Mouse (Mus musculus) embryonic facial prominence, embryonic 15.5 days (tissue): ENCODE data around the gene Celf2. TPM values are rescaled to one million over a fixed set of nuclear protein-coding genes. Genes with fewer than 3 reads are reported as not detected.
A peak's percentile ranks its signal among the peaks of the same experiment; 100 is the strongest.

Experiments
- ATAC-seq: fragments of 200-750 bp; cut with Nextera tagmentation; 2 replicates; pipeline ENCODE4 v1.8.0; 2017; ENCODE audit warnings: low read depth, moderate TSS enrichment; ENCODE audit not compliant: insufficient number of reproducible peaks, low FRiP score, low TSS enrichment
- H3K27ac ChIP-seq: fragments of 300-500 bp; sonication (generic); replicated peaks from 2 replicates; pipeline ENCODE4 v1.5.1; 2015; ENCODE audit warnings: mild to moderate bottlenecking, inconsistent platforms
- H3K27me3 ChIP-seq: fragments of 300-500 bp; sonication (generic); 2 replicates; pipeline ENCODE4 v1.6.1; 2015; ENCODE audit warnings: inconsistent platforms
- H3K36me3 ChIP-seq: fragments of 300-500 bp; sonication (generic); 2 replicates; pipeline ENCODE4 v1.6.1; 2015; ENCODE audit warnings: mild to moderate bottlenecking, inconsistent platforms
- H3K4me1 ChIP-seq: fragments of 300-500 bp; sonication (generic); 2 replicates; pipeline ENCODE4 v1.6.1; 2015; ENCODE audit warnings: inconsistent platforms
- H3K4me2 ChIP-seq: fragments of 300-500 bp; sonication (generic); replicated peaks from 2 replicates; pipeline ENCODE4 v1.6.1; 2015; ENCODE audit warnings: mild to moderate bottlenecking, inconsistent platforms
- H3K4me3 ChIP-seq: fragments of 300-500 bp; sonication (generic); replicated peaks from 2 replicates; pipeline ENCODE4 v1.5.1; 2015; ENCODE audit warnings: mild to moderate bottlenecking, inconsistent platforms
- H3K9ac ChIP-seq: fragments of 300-500 bp; sonication (generic); 2 replicates; pipeline ENCODE4 v1.6.1; 2015; ENCODE audit warnings: inconsistent platforms
- H3K9me3 ChIP-seq: fragments of 300-500 bp; sonication (generic); replicated peaks from 2 replicates; pipeline ENCODE4 v1.6.1; 2016; ENCODE audit warnings: inconsistent platforms
- WGBS: fragments of 180-500 bp; shearing (Covaris S2); methylation state at CpG from one replicate; pipeline ENCODE4 v1.1.7; 2015; 5-methylcytosine and 5-hydroxymethylcytosine counted together
- polyA plus RNA-seq: library from polyadenylated mRNA; unstranded; fragments of >200 nt; fragmentation: Nextera tagmentation; extraction: Ambion mirVana; gene quantifications from 2 replicates; pipeline ENCODE4 v1.2.1, GENCODE M21; 2015

Celf2 gene
- polyA plus RNA-seq, 1 experiment from 2014 or later: 59.7 TPM

DNA sequence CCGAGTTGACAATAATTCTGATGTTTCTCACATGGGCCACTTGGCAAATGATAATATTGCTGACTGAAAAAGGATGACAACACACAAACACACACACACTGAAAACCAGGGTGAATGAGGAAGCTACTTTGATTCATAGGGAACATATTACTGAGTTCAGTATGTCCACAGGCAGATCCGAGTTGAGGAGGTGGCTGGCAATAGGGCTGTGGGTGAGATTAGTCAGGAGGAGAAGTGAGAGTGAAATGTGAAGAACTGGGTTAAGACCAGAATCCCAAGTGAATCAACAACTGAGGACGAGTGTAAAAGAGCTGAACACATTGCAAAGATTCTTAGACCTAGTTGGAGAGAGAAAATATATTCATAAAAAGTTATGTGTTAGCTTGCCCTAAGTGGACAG is 616.3 kb downstream of the Celf2 start:
- no peaks in the 10 kb centered on the region for H3K36me3 ChIP-seq
- H3K9ac ChIP-seq: no peak overlapping the region
- H3K4me1 ChIP-seq: no peaks in the 10 kb centered on the region
- H3K9me3 ChIP-seq: no peaks in the 10 kb centered on the region
- H3K4me3 ChIP-seq: no peak overlapping the region
- H3K4me2 ChIP-seq: no peak overlapping the region
- H3K27me3 ChIP-seq: no peaks in the 10 kb centered on the region
- ATAC-seq: no peak
- no peak overlapping the region for H3K27ac ChIP-seq
- WGBS: 69% methylated on average over 3 of the region's 3 CpGs

DNA sequence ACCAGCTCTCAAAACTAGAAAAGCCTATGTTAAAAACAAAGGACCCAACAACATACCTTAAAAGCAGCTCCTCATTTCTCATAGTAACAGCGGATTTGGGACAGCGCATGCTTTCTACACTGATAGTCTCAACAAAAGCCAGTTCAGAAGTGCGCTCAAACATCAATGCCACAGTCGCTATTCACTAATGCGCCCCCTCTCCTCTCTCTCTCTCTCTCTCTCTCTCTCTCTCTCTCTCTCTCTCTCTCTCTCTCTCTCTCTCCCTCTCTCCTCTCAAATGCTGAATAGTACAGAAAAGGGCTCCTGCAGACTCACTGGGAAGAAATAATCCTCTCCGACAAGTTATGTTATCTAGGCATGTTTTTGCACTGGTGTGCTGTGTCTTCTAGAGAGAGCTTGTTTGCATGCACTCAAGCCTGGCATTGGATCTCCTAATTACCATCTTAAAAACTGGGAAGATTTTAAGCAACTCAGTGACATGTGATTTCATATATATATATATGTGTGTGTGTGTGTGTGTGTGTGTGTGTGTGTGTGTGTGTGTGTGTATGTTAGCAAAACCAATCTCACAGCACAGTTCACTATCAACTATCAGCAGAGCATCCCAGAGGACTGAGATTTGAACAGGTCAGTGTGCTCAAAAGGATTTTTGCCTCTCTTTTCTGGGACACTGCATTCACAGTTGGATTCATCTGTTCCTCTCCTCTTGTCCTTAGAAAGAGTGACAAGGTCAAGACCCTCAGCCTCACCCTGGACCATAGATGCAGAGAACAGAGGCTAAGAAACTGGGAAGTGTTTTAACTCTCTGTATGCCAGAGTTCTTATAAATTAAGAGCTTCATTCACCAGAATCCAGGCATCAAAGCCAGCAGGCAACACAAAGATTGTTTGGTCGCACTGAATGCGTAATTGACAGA is 624.3 kb downstream of the Celf2 start:
- no peaks in the 10 kb centered on the region for H3K27me3 ChIP-seq
- H3K9ac ChIP-seq: no peak overlapping the region
- H3K36me3 ChIP-seq: no peaks in the 10 kb centered on the region
- H3K27ac ChIP-seq: no peak overlapping the region
- WGBS: 59% methylated on average over 8 of the region's 8 CpGs
- H3K9me3 ChIP-seq: no peaks in the 10 kb centered on the region
- H3K4me2 ChIP-seq: no peak overlapping the region
- peak overlapping the region; percentile 19; the same call in 1 of the 2 replicates for H3K4me3 ChIP-seq
- H3K4me1 ChIP-seq: no peaks in the 10 kb centered on the region
- ATAC-seq: no peak

DNA sequence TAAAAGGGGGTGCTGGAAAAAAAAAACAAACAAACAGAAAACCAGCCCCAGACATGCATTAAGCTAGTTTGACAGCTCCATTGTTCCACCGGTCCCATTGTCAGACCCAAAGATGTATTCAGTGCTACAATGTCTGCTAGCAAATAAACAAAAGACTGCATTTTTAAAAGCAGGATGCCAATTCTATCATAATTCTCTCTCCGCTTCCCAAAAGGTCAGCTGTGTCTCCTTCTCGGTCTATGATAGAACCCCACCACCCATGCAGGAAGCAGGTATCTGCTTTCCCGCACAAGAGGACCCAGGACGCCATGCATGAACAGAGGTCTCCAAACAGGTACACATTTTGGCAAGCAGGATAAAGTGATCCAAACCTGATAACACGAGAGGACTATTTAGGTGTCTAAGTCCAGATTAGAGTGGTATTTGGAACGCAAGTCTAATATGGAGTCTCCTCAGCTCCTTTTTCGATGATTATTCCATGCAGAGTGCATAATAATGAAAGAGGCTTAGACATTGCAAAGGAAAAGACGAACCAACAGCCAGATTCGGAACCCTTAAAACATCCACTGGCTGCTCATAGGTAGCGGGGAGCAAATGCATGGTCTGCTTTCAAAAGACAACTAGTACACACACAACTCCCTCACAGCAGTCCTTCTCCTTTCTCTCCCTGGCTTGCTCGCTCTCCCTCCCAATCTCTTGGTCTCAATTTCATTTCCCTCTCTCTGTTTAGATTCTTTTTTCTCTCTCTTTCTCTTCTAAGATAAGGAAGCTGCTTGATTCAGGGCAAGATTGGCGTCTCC is 625.2 kb downstream of the Celf2 start:
- 71% methylated on average over 13 of the region's 13 CpGs for WGBS
- Histone ChIP-seq H3K27ac (no peak overlapping the region), H3K36me3 (no peaks in the 10 kb centered on the region), H3K27me3 (no peaks in the 10 kb centered on the region), H3K9me3 (no peaks in the 10 kb centered on the region), H3K4me3 (peak overlapping the region; percentile 19; the same call in 1 of the 2 replicates), H3K4me2 (no peak overlapping the region), H3K4me1 (no peaks in the 10 kb centered on the region), H3K9ac (no peak overlapping the region)
- no peak for ATAC-seq

DNA sequence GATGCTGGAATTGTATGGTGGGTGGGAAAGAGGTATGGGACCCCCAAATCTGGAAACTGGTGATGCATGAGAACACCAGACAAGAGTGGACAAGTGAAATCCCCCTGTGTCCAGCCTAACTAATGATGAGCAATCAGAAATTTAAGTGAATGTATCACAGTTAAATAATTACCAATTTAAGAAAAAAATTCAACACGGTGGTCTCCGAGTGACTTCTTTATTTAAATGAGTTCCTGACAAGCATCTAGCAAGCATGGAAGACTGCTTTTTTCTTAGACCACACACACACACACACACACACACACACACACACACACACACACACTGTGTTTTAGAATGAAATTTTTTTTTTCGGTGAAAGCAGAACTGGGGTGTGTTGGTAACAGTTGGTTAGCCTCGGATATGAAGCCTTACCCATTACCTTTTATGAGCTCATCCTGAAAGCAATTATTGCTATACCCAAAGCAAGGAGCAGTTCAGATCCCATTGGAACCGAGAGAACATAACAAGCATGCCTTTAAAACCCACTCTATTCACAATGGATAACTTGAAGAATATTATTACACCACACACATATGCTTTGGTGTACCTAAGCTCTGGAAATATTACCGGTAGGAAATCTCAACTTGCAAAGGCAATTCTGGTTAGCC is 627.0 kb downstream of the Celf2 start:
- Histone ChIP-seq H3K4me1 (no peaks in the 10 kb centered on the region), H3K9ac (no peak overlapping the region), H3K9me3 (no peaks in the 10 kb centered on the region), H3K27ac (no peak overlapping the region), H3K36me3 (no peaks in the 10 kb centered on the region), H3K4me2 (no peak overlapping the region), H3K27me3 (no peaks in the 10 kb centered on the region), H3K4me3 (no peak overlapping the region)
- WGBS: 76% methylated on average over 6 of the region's 6 CpGs
- ATAC-seq: no peak

DNA sequence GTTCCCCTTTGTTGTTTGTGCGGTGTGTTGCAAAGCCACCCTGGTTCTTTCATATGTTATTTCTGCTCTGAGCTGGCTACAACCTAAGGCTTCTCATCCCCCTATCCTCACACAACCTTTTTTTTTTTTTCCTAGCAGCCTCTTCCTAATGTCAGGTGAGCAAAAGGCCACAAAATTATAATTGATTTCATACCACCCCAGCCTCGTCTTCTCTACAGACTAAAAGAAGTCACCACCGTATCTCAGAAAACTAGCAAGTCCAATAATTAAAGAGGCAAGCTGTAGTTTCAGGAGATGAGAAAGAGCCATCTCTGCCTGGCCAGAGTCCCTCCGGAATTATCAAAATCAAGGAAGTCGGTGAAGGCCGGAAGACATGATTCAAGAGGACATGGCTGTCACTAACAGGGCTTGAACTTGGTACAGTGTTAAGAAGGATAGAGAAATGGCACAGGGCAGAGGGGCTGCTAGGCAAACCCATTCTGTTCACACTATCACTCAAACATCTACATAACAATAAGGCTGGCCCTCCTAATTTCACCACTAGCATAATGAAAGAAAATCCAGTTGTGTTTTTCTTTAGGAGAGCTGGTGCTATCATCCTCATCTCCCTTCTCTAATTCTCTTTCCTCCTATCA is 628.3 kb downstream of the Celf2 start:
- Histone ChIP-seq H3K9me3 (no peaks in the 10 kb centered on the region), H3K36me3 (no peaks in the 10 kb centered on the region), H3K27ac (no peak overlapping the region), H3K4me1 (no peaks in the 10 kb centered on the region), H3K4me3 (no peak overlapping the region), H3K9ac (no peak overlapping the region), H3K4me2 (no peak overlapping the region), H3K27me3 (no peaks in the 10 kb centered on the region)
- WGBS: 88% methylated on average over 6 of the region's 6 CpGs
- ATAC-seq: no peak

DNA sequence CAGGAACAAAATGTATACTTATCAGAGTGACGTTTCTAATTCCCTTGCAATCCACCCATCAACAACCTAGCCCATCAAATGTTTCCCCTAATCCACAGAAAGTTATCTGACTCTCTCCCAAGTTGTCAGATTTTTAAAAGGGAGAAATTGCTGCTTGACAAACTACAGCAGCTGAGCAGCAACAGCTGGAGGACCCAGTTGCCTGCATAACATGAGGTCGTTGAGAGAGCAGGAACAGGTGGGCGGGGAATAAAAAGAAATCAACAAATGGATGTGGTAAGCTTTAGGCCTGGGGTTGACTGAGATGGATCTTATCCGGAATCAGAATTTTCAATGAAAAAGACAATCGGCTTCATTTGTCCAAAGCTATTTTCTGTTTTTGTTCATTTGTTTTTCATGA is 632.3 kb downstream of the Celf2 start:
- Histone ChIP-seq H3K4me3 (no peak overlapping the region), H3K4me2 (no peak overlapping the region), H3K27ac (peak overlapping the region; percentile 51; the same call in 1 of the 2 replicates), H3K36me3 (no peaks in the 10 kb centered on the region), H3K27me3 (no peaks in the 10 kb centered on the region), H3K4me1 (0 out of 2 replicates have a peak, but pooled peaks cover 9% of the 10 kb centered on the region), H3K9ac (no peak overlapping the region), H3K9me3 (no peaks in the 10 kb centered on the region)
- 64% methylated on average over 5 of the region's 5 CpGs for WGBS
- ATAC-seq: 0 out of 2 replicates have a peak, but pooled peaks have one; percentile 0

DNA sequence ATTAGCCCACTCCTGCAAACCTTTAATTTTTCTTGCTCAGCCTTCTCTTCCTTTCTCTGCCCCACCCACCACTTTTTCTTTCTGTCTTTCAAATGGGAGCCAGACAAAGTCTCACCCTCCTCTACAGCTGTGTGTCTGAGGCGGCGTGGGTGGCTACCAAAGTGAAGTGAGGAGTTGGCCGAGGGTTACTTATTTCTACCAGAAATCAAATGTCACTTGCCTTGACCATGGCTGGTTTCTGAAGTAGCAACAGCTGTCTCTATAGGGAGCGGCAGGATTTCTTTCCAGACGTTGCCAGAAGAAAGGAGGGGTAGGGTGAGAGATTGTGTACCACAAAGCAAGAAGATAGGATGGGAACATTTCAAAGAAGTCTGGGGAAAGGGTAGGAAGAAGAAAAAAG is 632.8 kb downstream of the Celf2 start:
- 56% methylated on average over 5 of the region's 5 CpGs for WGBS
- Histone ChIP-seq H3K9ac (no peak overlapping the region), H3K27ac (peak overlapping the region; percentile 51; the same call in 1 of the 2 replicates), H3K4me2 (no peak overlapping the region), H3K9me3 (no peaks in the 10 kb centered on the region), H3K4me3 (no peak overlapping the region), H3K4me1 (0 out of 2 replicates have a peak, but pooled peaks cover 9% of the 10 kb centered on the region), H3K36me3 (no peaks in the 10 kb centered on the region), H3K27me3 (no peaks in the 10 kb centered on the region)
- ATAC-seq: peak; percentile 12; the same call in 1 of the 2 replicates

DNA sequence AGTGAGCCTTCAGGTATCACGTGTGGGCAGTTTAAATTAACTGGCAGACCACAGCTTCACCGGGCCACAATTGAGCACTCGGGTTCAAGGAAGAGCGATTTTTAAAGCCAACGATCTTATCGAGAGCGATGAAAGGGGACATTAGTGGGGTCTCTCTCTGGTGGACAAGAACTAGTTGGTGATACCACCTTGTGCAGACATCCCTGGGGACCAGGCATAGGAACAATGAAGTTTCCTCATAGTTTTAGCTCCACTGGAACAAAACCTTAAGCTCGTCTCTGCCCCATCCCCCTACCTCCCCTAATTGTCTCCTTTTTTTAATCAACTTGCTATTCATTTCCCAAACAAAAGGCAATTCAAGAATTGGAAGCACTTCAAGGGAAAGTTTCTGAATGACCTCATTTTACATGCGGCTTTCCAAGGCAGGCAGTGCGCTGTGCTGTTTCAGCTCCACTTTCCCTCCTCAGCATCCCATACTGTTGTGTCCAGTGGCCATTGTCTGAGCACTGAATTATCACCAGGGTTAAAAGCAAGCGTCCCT is 634.2 kb downstream of the Celf2 start:
- Histone ChIP-seq H3K4me3 (peak overlapping the region; percentile 20), H3K27ac (no peak overlapping the region; the same call in 1 of the 2 replicates), H3K9ac (no peak overlapping the region), H3K36me3 (no peaks in the 10 kb centered on the region), H3K27me3 (no peaks in the 10 kb centered on the region), H3K4me2 (peak overlapping the region; percentile 22; the same call in 1 of the 2 replicates), H3K4me1 (0 out of 2 replicates have a peak, but pooled peaks cover 9% of the 10 kb centered on the region), H3K9me3 (no peaks in the 10 kb centered on the region)
- WGBS: 20% methylated on average over 11 of the region's 11 CpGs
- ATAC-seq: no peak

DNA sequence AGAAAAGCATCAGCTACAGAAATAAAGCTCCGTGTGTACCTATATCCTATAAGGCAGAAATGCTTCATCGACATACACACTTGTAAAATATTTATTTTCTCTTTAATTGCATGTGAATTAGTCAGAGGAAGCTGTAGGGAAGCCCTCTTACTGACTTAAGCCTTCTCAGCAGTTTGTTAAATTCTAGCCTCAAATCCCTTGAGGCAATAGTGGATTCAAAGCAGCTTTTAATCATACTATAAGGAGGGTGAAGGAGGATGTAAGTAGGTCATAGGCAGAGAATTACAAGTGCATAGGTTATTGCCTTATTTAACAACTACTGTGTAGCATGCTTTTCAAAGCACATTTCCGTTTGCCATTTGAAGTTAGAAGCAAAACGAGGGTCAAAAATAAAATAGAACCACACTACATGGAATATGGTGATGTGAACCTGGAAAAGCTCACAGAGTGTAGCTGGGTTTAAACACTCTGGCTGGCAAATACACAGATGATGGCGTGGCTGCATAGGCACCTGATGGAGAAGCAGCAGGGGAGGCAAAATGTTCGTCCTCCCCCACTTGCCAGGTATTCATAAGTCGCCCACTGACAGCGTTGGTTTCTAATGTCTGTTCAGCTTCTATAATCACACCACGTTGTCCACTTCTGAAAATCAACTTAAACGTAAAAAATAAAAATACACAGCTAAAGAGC is 635.0 kb downstream of the Celf2 start:
- no peak overlapping the region for H3K4me2 ChIP-seq

DNA sequence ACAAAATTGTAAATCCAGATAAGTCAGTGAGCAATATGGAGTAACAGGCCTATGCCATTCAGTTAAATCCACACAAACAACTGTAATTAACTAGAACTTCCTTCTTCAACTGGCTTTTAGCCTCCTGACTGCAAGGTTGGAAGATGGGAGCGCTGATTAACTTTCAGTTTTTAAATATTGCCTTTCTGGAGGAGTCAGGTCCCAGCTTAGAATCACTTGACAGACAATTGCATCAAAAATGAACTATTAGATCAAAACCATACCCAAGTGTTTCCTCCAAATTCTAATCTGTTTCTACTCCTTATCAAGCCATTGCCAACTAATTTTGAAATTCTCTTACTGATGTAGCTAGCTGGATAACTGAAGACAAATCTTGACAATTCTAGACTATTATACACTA is 635.7 kb downstream of the Celf2 start:
- Histone ChIP-seq H3K4me1 (0 out of 2 replicates have a peak, but pooled peaks cover 9% of the 10 kb centered on the region), H3K9me3 (no peaks in the 10 kb centered on the region), H3K9ac (no peak overlapping the region), H3K4me3 (no peak overlapping the region), H3K4me2 (no peak overlapping the region), H3K36me3 (no peaks in the 10 kb centered on the region), H3K27me3 (no peaks in the 10 kb centered on the region), H3K27ac (no peak overlapping the region)
- WGBS: 79% methylated on average over 1 of the region's 1 CpGs
- no peak for ATAC-seq

More for the DNA sequence above, 635.0 kb downstream of the Celf2 start:
- no peak overlapping the region for H3K9ac ChIP-seq
- H3K27me3 ChIP-seq: no peaks in the 10 kb centered on the region
- H3K4me3 ChIP-seq: peak overlapping the region; percentile 20; the same call in 1 of the 2 replicates
- 32% methylated on average over 10 of the region's 10 CpGs for WGBS
- H3K9me3 ChIP-seq: no peaks in the 10 kb centered on the region
- 0 out of 2 replicates have a peak, but pooled peaks cover 9% of the 10 kb centered on the region for H3K4me1 ChIP-seq
- no peak overlapping the region for H3K27ac ChIP-seq
- H3K36me3 ChIP-seq: no peaks in the 10 kb centered on the region
- ATAC-seq: no peak
